In genomic region chr15:3426401-3426800, GRCm38 (mm10) we compare ENCODE assay signal across 23 mouse cellular contexts.
DNase-seq lines count a peak whose midpoint lies in the region; TF ChIP-seq lines count a peak whose summit lies in the region.
"Had no signal": no experiment of that assay in that cellular context is flagged by ENCODE, and none has a peak within 500 bp of the region (broad histone marks: within the 10 kb centered on the region; RNA-seq: fewer than 3 reads in every experiment).

No protein-coding gene starts in this region.

- TF ChIP-seq CTCF in kidney, adult 2 months (conservative IDR thresholded peaks at IDR 0.05; ENCODE audit: insufficient read depth, insufficient read length, low read depth, low read length) = no peak

- no peaks in the 10 kb centered on the region for H3K27me3 ChIP-seq in kidney, adult 2 months (replicated peaks; ENCODE audit: control insufficient read depth, insufficient read depth, low read length)
- H3K27me3 ChIP-seq: embryonic facial prominence, embryonic 13.5 days; embryonic facial prominence, embryonic 15.5 days; forebrain, embryonic 13.5 days; forebrain, embryonic 15.5 days; Patski had no signal

- no peak for DNase-seq in kidney, adult 2 months
- DNase-seq in kidney, adult 9 months = no peak
- peak; percentile 94 for DNase-seq in fat pad, adult 2 months (ENCODE audit: extremely low read depth, low read depth, low spot score)
- DNase-seq in ovary, postnatal 10 days (ENCODE audit: low spot score) = no peak
- DNase-seq in adrenal gland, adult (ENCODE audit: inconsistent age in 2 of 2, low spot score in 1 of 2) = no peak
- DNase-seq: adrenal gland, adult 2 months; adrenal gland, postnatal 10 days; adrenal gland, postnatal 25 days; cerebellum, adult 11 months; cerebellum, adult 18-20 months; cerebellum, adult 8-10 months; cerebellum, adult 9-11 months; cerebellum, postnatal 14 days; cerebellum, postnatal 36 days; embryo, embryonic 11 days; forebrain, postnatal 0 days had no signal

- no peak for TF ChIP-seq POLR2A in kidney, adult 2 months (IDR thresholded peaks at IDR 0.05; ENCODE audit: low read depth, low read length)

- 0 out of 2 replicates have a peak overlapping the region, but pooled peaks have one; percentile 31 for H3K27ac ChIP-seq in kidney, adult 2 months (ENCODE audit: insufficient read depth, low read depth, low read length)
- H3K27ac ChIP-seq: embryonic facial prominence, embryonic 13.5 days; embryonic facial prominence, embryonic 15.5 days; forebrain, embryonic 13.5 days; forebrain, embryonic 15.5 days had no signal

- WGBS in kidney, adult 2 months = 47% methylated on average over 4 of the region's 4 CpGs

- peaks cover 4% of the 10 kb centered on the region; the same call in 1 of the 2 replicates for H3K4me1 ChIP-seq in kidney, adult 2 months (ENCODE audit: control insufficient read depth, insufficient read depth, low read length)
- H3K4me1 ChIP-seq: embryonic facial prominence, embryonic 15.5 days; forebrain, embryonic 13.5 days; forebrain, embryonic 15.5 days had no signal

- no peaks in the 10 kb centered on the region for H3K36me3 ChIP-seq in kidney, adult 2 months (ENCODE audit: control insufficient read depth, insufficient read depth, low read length)
- H3K36me3 ChIP-seq: embryonic facial prominence, embryonic 13.5 days; embryonic facial prominence, embryonic 15.5 days; forebrain, embryonic 15.5 days; G1E had no signal

- no peak overlapping the region for H3K4me3 ChIP-seq in kidney, adult 2 months (ENCODE audit: insufficient read depth, low read depth, low read length)
- H3K4me3 ChIP-seq: embryonic facial prominence, embryonic 13.5 days; embryonic facial prominence, embryonic 15.5 days; erythroblast, embryonic 14.5 days; forebrain, embryonic 13.5 days; forebrain, embryonic 15.5 days had no signal
